Mouse (Mus musculus) spleen, adult 2 months (tissue): ENCODE results near the gene Fcrlb.

Experiments used
- CTCF ChIP-seq: fragments of 200-500 bp; IDR thresholded peaks from 2 replicates; pipeline ENCODE4 v1.5.1; 2011; ENCODE audit warnings: mild to moderate bottlenecking, inconsistent platforms; ENCODE audit not compliant: insufficient read depth, insufficient read length, insufficient replicate concordance; ENCODE audit errors: extremely low read depth
- POLR2A ChIP-seq: fragments of 200-500 bp; IDR thresholded peaks from 2 replicates; pipeline ENCODE4 v1.6.1; 2011; ENCODE audit warnings: low read depth, low read length, inconsistent platforms

GRCm38 (mm10) chr1:170896651-170897281 is 16.0 kb downstream of the Fcrlb start:
- no peak for TF ChIP-seq CTCF
- no peak for TF ChIP-seq POLR2A
